ENCODE assay signal across 26 mouse cellular contexts in genomic region chr9:46320461-46320860, GRCm38 (mm10). TPM values are rescaled to one million over a fixed set of nuclear protein-coding genes. Genes with fewer than 3 reads are reported as not detected.
DNase-seq lines count a peak whose midpoint lies in the region; ATAC-seq lines count a peak whose summit lies in the region.
"Had no signal": no experiment of that assay in that cellular context is flagged by ENCODE, and none has a peak within 500 bp of the region (broad histone marks: within the 10 kb centered on the region; RNA-seq: fewer than 3 reads in every experiment).

No protein-coding gene starts in this region.

- H3K27me3 ChIP-seq in heart, embryonic 12.5 days (replicated peaks), result peaks cover 23% of the 10 kb centered on the region
- no peaks in the 10 kb centered on the region for H3K27me3 ChIP-seq in midbrain, embryonic 11.5 days (ENCODE audit: control insufficient read depth, insufficient read depth, low read length)
- no peaks in the 10 kb centered on the region for H3K27me3 ChIP-seq in midbrain, embryonic 16.5 days (ENCODE audit: control insufficient read depth, insufficient read depth, low read depth, low read length)
- H3K27me3 ChIP-seq: embryonic facial prominence, embryonic 12.5 days; forebrain, embryonic 13.5 days; forebrain, embryonic 15.5 days had no signal

- no peak overlapping the region for H3K4me2 ChIP-seq in heart, embryonic 12.5 days
- H3K4me2 ChIP-seq in midbrain, embryonic 11.5 days, result no peak overlapping the region
- no peak overlapping the region for H3K4me2 ChIP-seq in midbrain, embryonic 16.5 days (ENCODE audit: low read length)
- H3K4me2 ChIP-seq: embryonic facial prominence, embryonic 12.5 days; forebrain, embryonic 13.5 days; forebrain, embryonic 15.5 days had no signal

- ATAC-seq in heart, embryonic 12.5 days (ENCODE audit: insufficient number of reproducible peaks, low FRiP score), result no peak
- no peak for ATAC-seq in midbrain, embryonic 11.5 days (ENCODE audit: low FRiP score)
- no peak for ATAC-seq in midbrain, embryonic 16.5 days
- ATAC-seq: activated CD4-positive, CD25-positive, alpha-beta regulatory T cell, adult 4 months; CD4-positive, CD25-positive, alpha-beta regulatory T cell, adult 4 months; forebrain, embryonic 13.5 days; forebrain, embryonic 15.5 days; forebrain, postnatal 0 days; Patski had no signal

- H3K4me1 ChIP-seq in heart, embryonic 12.5 days (replicated peaks), result no peaks in the 10 kb centered on the region
- H3K4me1 ChIP-seq in midbrain, embryonic 11.5 days (ENCODE audit: control insufficient read depth, insufficient read depth, low read length), result peaks cover 11% of the 10 kb centered on the region
- H3K4me1 ChIP-seq in midbrain, embryonic 16.5 days (ENCODE audit: control insufficient read depth, insufficient read depth, low read length), result peaks cover 11% of the 10 kb centered on the region

- 76% methylated on average over 2 of the region's 2 CpGs for WGBS in heart, embryonic 12.5 days
- 92% methylated on average over 2 of the region's 2 CpGs for WGBS in midbrain, embryonic 11.5 days
- 92% methylated on average over 2 of the region's 2 CpGs for WGBS in midbrain, embryonic 16.5 days

- H3K36me3 ChIP-seq in heart, embryonic 12.5 days, result no peaks in the 10 kb centered on the region
- H3K36me3 ChIP-seq in midbrain, embryonic 11.5 days (ENCODE audit: control insufficient read depth, insufficient read depth, low read length), result no peaks in the 10 kb centered on the region
- H3K36me3 ChIP-seq in midbrain, embryonic 16.5 days (ENCODE audit: control insufficient read depth, insufficient read depth, low read length), result no peaks in the 10 kb centered on the region
- H3K36me3 ChIP-seq: embryonic facial prominence, embryonic 10.5 days; embryonic facial prominence, embryonic 12.5 days; forebrain, embryonic 15.5 days; G1E had no signal

- peak; percentile 1 for DNase-seq in cerebellum, adult 11-12 months
- no peak for DNase-seq in cerebellum, postnatal 14 days
- peak; percentile 75 for DNase-seq in heart, adult 11 months
- peak; percentile 28 for DNase-seq in midbrain, embryonic 11.5 days (ENCODE audit: low spot score, missing footprints)
- DNase-seq: adrenal gland, adult 8-10 months; adrenal gland, postnatal 14 days; adrenal gland, postnatal 36 days; B cell, adult 2 months; cerebellum, adult 18-20 months; cerebellum, adult 8-10 months; cerebellum, postnatal 10 days; cerebellum, postnatal 36 days; forebrain, postnatal 0 days had no signal

- no peak overlapping the region for H3K4me3 ChIP-seq in heart, embryonic 12.5 days
- no peak overlapping the region for H3K4me3 ChIP-seq in midbrain, embryonic 11.5 days (ENCODE audit: low read depth, low read length)
- H3K4me3 ChIP-seq in midbrain, embryonic 16.5 days (ENCODE audit: low read depth, low read length), result no peak overlapping the region
- H3K4me3 ChIP-seq: embryonic facial prominence, embryonic 10.5 days; embryonic facial prominence, embryonic 12.5 days; forebrain, embryonic 13.5 days; forebrain, embryonic 15.5 days had no signal

- peaks cover 11% of the 10 kb centered on the region for H3K9me3 ChIP-seq in heart, embryonic 12.5 days (replicated peaks)
- no peaks in the 10 kb centered on the region for H3K9me3 ChIP-seq in midbrain, embryonic 11.5 days (ENCODE audit: control insufficient read depth, low read length)
- H3K9me3 ChIP-seq in midbrain, embryonic 16.5 days (replicated peaks; ENCODE audit: control insufficient read depth, low read length, poor library complexity, severe bottlenecking), result no peaks in the 10 kb centered on the region
- H3K9me3 ChIP-seq: forebrain, embryonic 15.5 days had no signal

- H3K9ac ChIP-seq in heart, embryonic 12.5 days, result no peak overlapping the region
- no peak overlapping the region for H3K9ac ChIP-seq in midbrain, embryonic 11.5 days (ENCODE audit: low read length)
- H3K9ac ChIP-seq in midbrain, embryonic 16.5 days (ENCODE audit: low read depth, low read length), result no peak overlapping the region
- H3K9ac ChIP-seq: embryonic facial prominence, embryonic 12.5 days; forebrain, embryonic 13.5 days; forebrain, embryonic 15.5 days; forebrain, postnatal 0 days had no signal

- no peak overlapping the region for H3K27ac ChIP-seq in heart, embryonic 12.5 days (ENCODE audit: poor library complexity, severe bottlenecking)
- no peak overlapping the region for H3K27ac ChIP-seq in midbrain, embryonic 11.5 days (ENCODE audit: low read depth, low read length)
- no peak overlapping the region for H3K27ac ChIP-seq in midbrain, embryonic 16.5 days (ENCODE audit: low read length)
- H3K27ac ChIP-seq: embryonic facial prominence, embryonic 10.5 days; embryonic facial prominence, embryonic 12.5 days; forebrain, embryonic 13.5 days; forebrain, embryonic 15.5 days had no signal

RNA-seq across cellular contexts. Expression of gene 4931429L15Rik, which starts 0.7 kb away (rescaled TPM):
- polyA plus RNA-seq in heart, embryonic 12.5 days (2016; fragmentation: Nextera tagmentation; extraction: Ambion mirVana), result not detected in 2 replicates
- 0.15 TPM in 1 of 2 replicates, not detected in the other for polyA plus RNA-seq in midbrain, embryonic 11.5 days (2014; fragmentation: Nextera tagmentation; extraction: Ambion mirVana)
- not detected in 2 replicates for polyA plus RNA-seq in midbrain, embryonic 16.5 days (2015; fragmentation: Nextera tagmentation; extraction: Ambion mirVana)
- polyA plus RNA-seq: activated CD4-positive, CD25-positive, alpha-beta regulatory T cell, adult 4 months; CD4-positive, CD25-positive, alpha-beta regulatory T cell, adult 4 months; embryonic facial prominence, embryonic 10.5 days; embryonic facial prominence, embryonic 12.5 days; embryonic facial prominence, embryonic 14.5 days; forebrain, embryonic 11.5 days; forebrain, embryonic 13.5 days; forebrain, embryonic 15.5 days; forebrain, postnatal 0 days; G1E; Patski had no signal

RNA-seq across cellular contexts. Expression of gene Bud13, which starts 37.7 kb away (rescaled TPM):
- polyA plus RNA-seq in heart, embryonic 12.5 days (2016; fragmentation: Nextera tagmentation; extraction: Ambion mirVana), result 16.2 and 18.4 TPM in 2 replicates
- polyA plus RNA-seq in midbrain, embryonic 11.5 days (2014; fragmentation: Nextera tagmentation; extraction: Ambion mirVana), result 26.4 and 27.1 TPM in 2 replicates
- polyA plus RNA-seq in midbrain, embryonic 16.5 days (2015; fragmentation: Nextera tagmentation; extraction: Ambion mirVana), result 17.3 and 17.6 TPM in 2 replicates

RNA-seq across cellular contexts. Expression of gene Zpr1, which starts 47.6 kb away (rescaled TPM):
- 34.1 and 36.8 TPM in 2 replicates for polyA plus RNA-seq in heart, embryonic 12.5 days (2016; fragmentation: Nextera tagmentation; extraction: Ambion mirVana)
- polyA plus RNA-seq in midbrain, embryonic 11.5 days (2014; fragmentation: Nextera tagmentation; extraction: Ambion mirVana), result 59.3 and 62.0 TPM in 2 replicates
- 58.7 and 63.4 TPM in 2 replicates for polyA plus RNA-seq in midbrain, embryonic 16.5 days (2015; fragmentation: Nextera tagmentation; extraction: Ambion mirVana)

RNA-seq across cellular contexts. Expression of gene Apoa5, which starts 52.0 kb away (rescaled TPM):
- polyA plus RNA-seq in heart, embryonic 12.5 days (2016; fragmentation: Nextera tagmentation; extraction: Ambion mirVana), result not detected in 2 replicates
- 0.15 TPM in 1 of 2 replicates, not detected in the other for polyA plus RNA-seq in midbrain, embryonic 11.5 days (2014; fragmentation: Nextera tagmentation; extraction: Ambion mirVana)
- not detected in 2 replicates for polyA plus RNA-seq in midbrain, embryonic 16.5 days (2015; fragmentation: Nextera tagmentation; extraction: Ambion mirVana)
- polyA plus RNA-seq: activated CD4-positive, CD25-positive, alpha-beta regulatory T cell, adult 4 months; CD4-positive, CD25-positive, alpha-beta regulatory T cell, adult 4 months; cortical plate, adult 2 months; embryonic facial prominence, embryonic 10.5 days; embryonic facial prominence, embryonic 12.5 days; embryonic facial prominence, embryonic 14.5 days; forebrain, embryonic 11.5 days; forebrain, embryonic 13.5 days; forebrain, embryonic 15.5 days; forebrain, postnatal 0 days; G1E; Patski had no signal

Comparison
In these comparisons a context has a peak if more than half of its experiments do, and no peak if none do; other contexts are left out.
1. DNase-seq: peak in cerebellum, adult 11-12 months (single experiment), heart, adult 11 months (single experiment) and midbrain, embryonic 11.5 days (single experiment); none in cerebellum, postnatal 14 days (0 of 2).